ENCODE assay signal across 35 mouse cellular contexts in genomic region chr9:72947010-72947409, GRCm38 (mm10). TPM values are rescaled to one million over a fixed set of nuclear protein-coding genes. Genes with fewer than 3 reads are reported as not detected.
DNase-seq lines count a peak whose midpoint lies in the region; ATAC-seq and TF ChIP-seq lines count a peak whose summit lies in the region.
"Had no signal": no experiment of that assay in that cellular context is flagged by ENCODE, and none has a peak within 500 bp of the region (broad histone marks: within the 10 kb centered on the region; RNA-seq: fewer than 3 reads in every experiment).

No protein-coding gene starts in this region.

- no peaks in the 10 kb centered on the region for H3K9me3 ChIP-seq in heart, embryonic 11.5 days (replicated peaks; ENCODE audit: control insufficient read depth, low read length)
- H3K9me3 ChIP-seq in MEL (replicated peaks; ENCODE audit: insufficient read depth, low read length): no peaks in the 10 kb centered on the region
- H3K9me3 ChIP-seq: kidney, embryonic 15.5 days had no signal

- TF ChIP-seq CTCF in layer of hippocampus, adult 2 months (conservative IDR thresholded peaks at IDR 0.05): peak; percentile 45
- TF ChIP-seq CTCF in MEL (IDR thresholded peaks at IDR 0.05 in 2 of 3, conservative IDR thresholded peaks at IDR 0.05 in 1 of 3; ENCODE audit: control insufficient read depth in 1 of 3, insufficient read depth in 1 of 3, low read depth in 2 of 3, low read length in 3 of 3, poor library complexity in 1 of 3, severe bottlenecking in 1 of 3): peak in 2 of 3 experiments; percentile 17 to 29; a peak in 2 of 6 replicates

- no peaks in the 10 kb centered on the region for H3K27me3 ChIP-seq in heart, embryonic 11.5 days (ENCODE audit: control insufficient read depth, insufficient read depth, low read length)
- peaks cover 5 to 6% of the 10 kb centered on the region in 2 experiments for H3K27me3 ChIP-seq in MEL (ENCODE audit: control insufficient read depth in 1 of 2, insufficient read depth in 2 of 2, low read length in 2 of 2)
- H3K27me3 ChIP-seq: forebrain, embryonic 12.5 days; heart, embryonic 15.5 days; hindbrain, embryonic 12.5 days; kidney, embryonic 15.5 days had no signal

- TF ChIP-seq POLR2A in MEL (IDR thresholded peaks at IDR 0.05; ENCODE audit: control insufficient read depth in 1 of 2, insufficient read depth in 1 of 2, low read depth in 1 of 2, low read length in 2 of 2, poor library complexity in 1 of 2): no peak

- H3K9ac ChIP-seq in heart, embryonic 11.5 days (ENCODE audit: low read depth, low read length): no peak overlapping the region
- no peak overlapping the region for H3K9ac ChIP-seq in MEL (ENCODE audit: control insufficient read depth, low read depth, low read length, poor library complexity, severe bottlenecking)
- H3K9ac ChIP-seq: forebrain, embryonic 12.5 days; heart, embryonic 15.5 days; hindbrain, embryonic 12.5 days; kidney, embryonic 15.5 days; liver, embryonic 14.5 days had no signal

- H3K4me1 ChIP-seq in heart, embryonic 11.5 days (ENCODE audit: control insufficient read depth, insufficient read depth, low read length): no peaks in the 10 kb centered on the region
- H3K4me1 ChIP-seq in MEL (ENCODE audit: control insufficient read depth in 1 of 2, insufficient read depth in 2 of 2, low read length in 2 of 2): no peaks in the 10 kb centered on the region
- H3K4me1 ChIP-seq: forebrain, embryonic 12.5 days; heart, embryonic 15.5 days; hindbrain, embryonic 12.5 days; midbrain, embryonic 10.5 days had no signal

- TF ChIP-seq RAD21 in MEL (IDR thresholded peaks at IDR 0.05; ENCODE audit: low read depth, low read length): no peak

- peak; percentile 9 for DNase-seq in heart, adult 11 months
- DNase-seq in layer of hippocampus, adult 2 months (ENCODE audit: low spot score in 2 of 2): no peak
- no peak for DNase-seq in layer of hippocampus, postnatal 14 days (ENCODE audit: low spot score in 2 of 2)
- DNase-seq in MEL (ENCODE audit: low read depth, low spot score) (no peak), ZHBTc4 (ENCODE audit: low read depth, low spot score) (peak; percentile 65)
- DNase-seq in c-Kit-positive CD71-positive TER-119-positive erythroid progenitor cells, embryonic 14.5 days (ENCODE audit: low spot score): no peak
- DNase-seq: adrenal gland, postnatal 14 days; cerebellum, adult 18-20 months; cerebellum, postnatal 10 days; heart, postnatal 36 days; kidney, adult 18-20 months; kidney, postnatal 4 days; liver; lung, adult 2 months; thymus, postnatal 14 days had no signal

- peaks cover 3% of the 10 kb centered on the region; the same call in 1 of the 2 replicates for H3K36me3 ChIP-seq in heart, embryonic 11.5 days (ENCODE audit: control insufficient read depth, insufficient read depth, low read length)
- no peaks in the 10 kb centered on the region for H3K36me3 ChIP-seq in MEL (ENCODE audit: control insufficient read depth in 1 of 2, insufficient read depth in 2 of 2, low read length in 2 of 2)

- no peak overlapping the region for H3K4me2 ChIP-seq in heart, embryonic 11.5 days
- H3K4me2 ChIP-seq: forebrain, embryonic 12.5 days; heart, embryonic 15.5 days; hindbrain, embryonic 12.5 days; kidney, embryonic 15.5 days had no signal

- H3K27ac ChIP-seq in heart, embryonic 11.5 days (ENCODE audit: low read depth, low read length): no peak overlapping the region
- no peak overlapping the region for H3K27ac ChIP-seq in layer of hippocampus, adult 2 months
- H3K27ac ChIP-seq in MEL (ENCODE audit: control insufficient read depth, low read depth, low read length): no peak overlapping the region
- H3K27ac ChIP-seq: forebrain, embryonic 12.5 days; heart, embryonic 15.5 days; hindbrain, embryonic 12.5 days; kidney, embryonic 15.5 days; liver, embryonic 14.5 days; midbrain, embryonic 10.5 days had no signal

- TF ChIP-seq EP300 in MEL (IDR thresholded peaks at IDR 0.05; ENCODE audit: low read depth in 1 of 2, low read length in 2 of 2): no peak

- no peak overlapping the region for H3K4me3 ChIP-seq in heart, embryonic 11.5 days (ENCODE audit: low read depth, low read length)
- H3K4me3 ChIP-seq in layer of hippocampus, adult 2 months: no peak overlapping the region
- no peak overlapping the region for H3K4me3 ChIP-seq in MEL (ENCODE audit: control insufficient read depth in 1 of 2, insufficient read depth in 1 of 2, low read depth in 2 of 2, low read length in 2 of 2)
- H3K4me3 ChIP-seq: erythroblast, embryonic 14.5 days; forebrain, embryonic 12.5 days; heart, embryonic 15.5 days; hindbrain, embryonic 12.5 days; kidney, embryonic 15.5 days; midbrain, embryonic 10.5 days had no signal

- ATAC-seq in heart, embryonic 11.5 days (replicated peaks; ENCODE audit: insufficient number of reproducible peaks, low FRiP score, low TSS enrichment): no peak
- ATAC-seq: CD4-positive, CD25-positive, alpha-beta regulatory T cell, adult 4 months had no signal

- 84% methylated on average over 1 of the region's 1 CpGs for WGBS in heart, embryonic 11.5 days (ENCODE audit: insufficient replicate concordance)

- H3K79me2 ChIP-seq in MEL (ENCODE audit: control insufficient read depth, insufficient read depth, low read length, poor library complexity): no peaks in the 10 kb centered on the region

TF ChIP-seq in MEL, 35 proteins besides CTCF, POLR2A, EP300 and RAD21:
- TF ChIP-seq ELF1 (IDR thresholded peaks at IDR 0.05; ENCODE audit: low read depth, low read length) (no peak), SMC3 (IDR thresholded peaks at IDR 0.05; ENCODE audit: low read depth, low read length) (0 out of 2 replicates have a peak, but pooled peaks have one; percentile 4)

RNA-seq across cellular contexts. Expression of gene Dyx1c1, which starts 11.6 kb away (rescaled TPM):
- polyA plus RNA-seq in heart, embryonic 11.5 days (2014; fragmentation: Nextera tagmentation; extraction: Ambion mirVana): 0.50 and 1.2 TPM in 2 replicates
- 1 to 10 TPM; 2.5 to 3.8 TPM for total RNA-seq in layer of hippocampus, adult 2 months (2021)
- 1 to 10 TPM; 2.8 to 2.9 TPM for total RNA-seq in layer of hippocampus, postnatal 14 days (2021)
- total RNA-seq in MEL (2012; rRNA removed): 1.0 and 1.1 TPM in 2 replicates
- 1 to 10 TPM in 1 of 2 experiments, not detected in 1; 2.0 TPM for polyA plus RNA-seq in MEL (2012; ENCODE audit: insufficient read depth in 1 of 2, insufficient read length in 2 of 2, low read depth in 1 of 2, low replicate concordance in 2 of 2, missing spikeins in 1 of 2)
- total RNA-seq: monocyte, adult 5-6 weeks had no signal
- polyA plus RNA-seq: erythroblast, embryonic 14.5 days had no signal

RNA-seq across cellular contexts. Expression of gene Gm44503, which starts 11.6 kb away (rescaled TPM):
- not detected in 2 replicates for polyA plus RNA-seq in heart, embryonic 11.5 days (2014; fragmentation: Nextera tagmentation; extraction: Ambion mirVana)
- not detected for total RNA-seq in layer of hippocampus, adult 2 months (2021)
- not detected for total RNA-seq in layer of hippocampus, postnatal 14 days (2021)
- not detected in 2 replicates for total RNA-seq in MEL (2012; rRNA removed)
- not detected for polyA plus RNA-seq in MEL (2012; ENCODE audit: insufficient read depth in 1 of 2, insufficient read length in 2 of 2, low read depth in 1 of 2, low replicate concordance in 2 of 2, missing spikeins in 1 of 2)
- total RNA-seq: adrenal gland, postnatal 14 days; gastrocnemius, adult 18-20 months; gastrocnemius, postnatal 4 days; heart, postnatal 36 days; left cerebral cortex, postnatal 10 days; megakaryocyte progenitor cell, adult 5-6 weeks had no signal
- polyA plus RNA-seq: cortical plate, adult 2 months; embryonic facial prominence, embryonic 14.5 days; forebrain, embryonic 12.5 days; frontal cortex, adult 2 months; heart, embryonic 15.5 days; hindbrain, embryonic 12.5 days; kidney, embryonic 15.5 days; limb, embryonic 11.5 days; liver, embryonic 14.5 days; lung, adult 2 months; midbrain, embryonic 10.5 days; neural tube, embryonic 14.5 days; stomach, embryonic 14.5 days had no signal

RNA-seq across cellular contexts. Expression of gene Pygo1, which starts 21.6 kb away (rescaled TPM):
- 2.0 and 2.9 TPM in 2 replicates for polyA plus RNA-seq in heart, embryonic 11.5 days (2014; fragmentation: Nextera tagmentation; extraction: Ambion mirVana)
- total RNA-seq in layer of hippocampus, adult 2 months (2021): 10 to 100 TPM; 30.9 to 32.9 TPM
- 10 to 100 TPM; 26.0 to 28.6 TPM for total RNA-seq in layer of hippocampus, postnatal 14 days (2021)
- total RNA-seq in MEL (2012; rRNA removed): not detected in 2 replicates
- polyA plus RNA-seq in MEL (2012; ENCODE audit: insufficient read depth in 1 of 2, insufficient read length in 2 of 2, low read depth in 1 of 2, low replicate concordance in 2 of 2, missing spikeins in 1 of 2): not detected
- total RNA-seq: megakaryocyte progenitor cell, adult 5-6 weeks; monocyte, adult 5-6 weeks had no signal
- polyA plus RNA-seq: CD4-positive, CD25-positive, alpha-beta regulatory T cell, adult 4 months; erythroblast, embryonic 14.5 days had no signal

RNA-seq across cellular contexts. Expression of gene Ccpg1os, which starts 38.2 kb away (rescaled TPM):
- polyA plus RNA-seq in heart, embryonic 11.5 days (2014; fragmentation: Nextera tagmentation; extraction: Ambion mirVana): 13.3 and 13.5 TPM in 2 replicates
- 10 to 100 TPM in 1 of 2 experiments, 1 to 10 TPM in 1; 9.3 to 11.0 TPM for total RNA-seq in layer of hippocampus, adult 2 months (2021)
- 10 to 100 TPM; 10.1 to 11.1 TPM for total RNA-seq in layer of hippocampus, postnatal 14 days (2021)
- 2.3 and 3.4 TPM in 2 replicates for total RNA-seq in MEL (2012; rRNA removed)
- 1 to 10 TPM in 1 of 2 experiments, not detected in 1; 4.6 TPM for polyA plus RNA-seq in MEL (2012; ENCODE audit: insufficient read depth in 1 of 2, insufficient read length in 2 of 2, low read depth in 1 of 2, low replicate concordance in 2 of 2, missing spikeins in 1 of 2)
- total RNA-seq: monocyte, adult 5-6 weeks had no signal

RNA-seq across cellular contexts. Expression of gene Ccpg1, which starts 38.2 kb away (rescaled TPM):
- polyA plus RNA-seq in heart, embryonic 11.5 days (2014; fragmentation: Nextera tagmentation; extraction: Ambion mirVana): 17.4 and 28.7 TPM in 2 replicates
- 100 to 1,000 TPM; 149 to 152 TPM for total RNA-seq in layer of hippocampus, adult 2 months (2021)
- total RNA-seq in layer of hippocampus, postnatal 14 days (2021): 100 to 1,000 TPM; 135 to 140 TPM
- 2.1 and 2.9 TPM in 2 replicates for total RNA-seq in MEL (2012; rRNA removed)
- polyA plus RNA-seq in MEL (2012; ENCODE audit: insufficient read depth in 1 of 2, insufficient read length in 2 of 2, low read depth in 1 of 2, low replicate concordance in 2 of 2, missing spikeins in 1 of 2): 10 to 100 TPM in 1 of 2 experiments, not detected in 1; 12.5 TPM

Comparison
In these comparisons a context has a peak if more than half of its experiments do, and no peak if none do; other contexts are left out.
1. DNase-seq: peak in heart, adult 11 months (single experiment) and ZHBTc4 (single experiment); none in layer of hippocampus, adult 2 months (0 of 2), layer of hippocampus, postnatal 14 days (0 of 2), MEL (single experiment) and c-Kit-positive CD71-positive TER-119-positive erythroid progenitor cells, embryonic 14.5 days (single experiment).
2. RNA of gene Pygo1, which starts 21.6 kb away (total RNA-seq): 30.9 to 32.9 TPM in layer of hippocampus, adult 2 months and 26.0 to 28.6 TPM in layer of hippocampus, postnatal 14 days; not detected in MEL; every median in the first group is over 10 times any median in the second.